Mouse (Mus musculus): ENCODE results near the gene Speer4f2.

- TF ChIP-seq POLR2A (IDR thresholded peaks at IDR 0.05; ENCODE audit: low read depth, low read length) = no peak
- no peak for TF ChIP-seq CTCF (IDR thresholded peaks at IDR 0.05; ENCODE audit: extremely low read depth, insufficient read length, insufficient replicate concordance, low read depth, low read length)
Measured at GRCm38 (mm10) chr5:17403584-17403983, 30.6 kb downstream of the Speer4f2 start.

All from small intestine, adult 2 months (tissue).